Mouse (Mus musculus) CH12.LX (cell line): ENCODE measurements around the gene Gm49405. TPM values are rescaled to one million over a fixed set of nuclear protein-coding genes. Genes with fewer than 3 reads are reported as not detected.

Source experiments
- DNase-seq: peaks from one replicate; pipeline ENCODE4 v3.0.0-alpha.2; 2013; ENCODE audit errors: extremely low read depth
- H3K27ac ChIP-seq: 2 replicates; pipeline ENCODE4 v1.5.1; 2012; ENCODE audit warnings: low read depth, mild to moderate bottlenecking, control low read depth, moderate library complexity; ENCODE audit not compliant: insufficient read depth
- H3K27me3 ChIP-seq: replicated peaks from 2 replicates; pipeline ENCODE3; 2012; ENCODE audit warnings: inconsistent platforms
- H3K36me3 ChIP-seq, 2 experiments: replicated peaks in 1 of 2; 2 replicates each; pipeline versions ENCODE3 to v1.6.1; 2012; ENCODE audit warnings: inconsistent platforms in 1 of 2, low read length in 1 of 2, mild to moderate bottlenecking in 1 of 2, mixed read lengths in 1 of 2, moderate library complexity in 1 of 2; ENCODE audit not compliant: control insufficient read depth in 1 of 2, insufficient read depth in 1 of 2
- H3K4me1 ChIP-seq, 2 experiments: 2 replicates each; pipeline ENCODE4 v1.6.1; 2012; ENCODE audit warnings: inconsistent platforms in 1 of 2, moderate library complexity in 1 of 2; ENCODE audit not compliant: insufficient read depth in 2 of 2, control insufficient read depth in 1 of 2
- H3K4me2 ChIP-seq: 2 replicates; pipeline ENCODE4 v1.6.1; 2012; ENCODE audit warnings: low read depth, mild to moderate bottlenecking, control low read depth; ENCODE audit not compliant: poor library complexity, insufficient read depth, severe bottlenecking
- H3K4me3 ChIP-seq, 3 experiments: fragments of 150-350 bp in 1 of 3; sonication (generic) in 1 of 3; replicated peaks in 1 of 3; 2 replicates each; pipeline versions ENCODE3 to v1.5.1; 2011 to 2012; ENCODE audit warnings: low read depth in 2 of 3, low read length in 2 of 3, mild to moderate bottlenecking in 2 of 3, moderate library complexity in 2 of 3, control low read depth in 1 of 3, improper control_type of control experiment in 1 of 3, inconsistent platforms in 1 of 3, mixed read lengths in 1 of 3; ENCODE audit not compliant: poor library complexity in 1 of 3
- H3K79me2 ChIP-seq: replicated peaks from 2 replicates; pipeline ENCODE4 v1.6.1; 2012; ENCODE audit warnings: mild to moderate bottlenecking, moderate library complexity; ENCODE audit not compliant: control insufficient read depth, poor library complexity, insufficient read depth, severe bottlenecking; ENCODE audit errors: extremely low read depth
- H3K9ac ChIP-seq: 2 replicates; pipeline ENCODE4 v1.6.1; 2012; ENCODE audit warnings: low read depth, mild to moderate bottlenecking, control low read depth, moderate library complexity; ENCODE audit not compliant: insufficient read depth
- H3K9me3 ChIP-seq: replicated peaks from 2 replicates; pipeline ENCODE3; 2012; ENCODE audit warnings: low read length, inconsistent platforms, mixed read lengths
- CHD1 ChIP-seq: IDR thresholded peaks from 2 replicates; pipeline ENCODE4 v1.6.1; 2012; ENCODE audit warnings: low read depth, low read length, improper control_type of control experiment, inconsistent platforms
- CHD2 ChIP-seq: IDR thresholded peaks from 2 replicates; pipeline ENCODE4 v1.6.1; 2011; ENCODE audit warnings: low read length, improper control_type of control experiment
- CTCF ChIP-seq, 2 experiments: IDR thresholded peaks in 1 of 2; conservative IDR thresholded peaks in 1 of 2; 2 replicates each; pipeline ENCODE4 v1.5.1; 2011 to 2012; ENCODE audit warnings: low read depth in 2 of 2, low read length in 2 of 2, improper control_type of control experiment in 1 of 2, inconsistent platforms in 1 of 2, mild to moderate bottlenecking in 1 of 2, moderate library complexity in 1 of 2
- E2F4 ChIP-seq: IDR thresholded peaks from 2 replicates; pipeline ENCODE4 v1.6.1; 2011; ENCODE audit warnings: low read depth, low read length, improper control_type of control experiment; ENCODE audit not compliant: insufficient replicate concordance
- ELF1 ChIP-seq: IDR thresholded peaks from 2 replicates; pipeline ENCODE4 v1.6.1; 2014; ENCODE audit warnings: low read depth, mild to moderate bottlenecking, inconsistent platforms, low read length, improper control_type of control experiment
- EP300 ChIP-seq: IDR thresholded peaks from 2 replicates; pipeline ENCODE4 v1.6.1; 2011; ENCODE audit warnings: low read length, improper control_type of control experiment
- ETS1 ChIP-seq: conservative IDR thresholded peaks from 2 replicates; pipeline ENCODE4 v1.6.1; 2012; ENCODE audit warnings: low read depth, mild to moderate bottlenecking, inconsistent platforms, low read length, improper control_type of control experiment, moderate library complexity
- GABPA ChIP-seq: IDR thresholded peaks from 2 replicates; pipeline ENCODE4 v1.6.1; 2012; ENCODE audit warnings: low read depth, low read length, improper control_type of control experiment, inconsistent platforms; ENCODE audit not compliant: insufficient replicate concordance
- HCFC1 ChIP-seq: IDR thresholded peaks from 2 replicates; pipeline ENCODE4 v1.6.1; 2012; ENCODE audit warnings: low read depth, mild to moderate bottlenecking, inconsistent platforms, low read length, improper control_type of control experiment
- IRF4 ChIP-seq: IDR thresholded peaks from 2 replicates; pipeline ENCODE4 v1.6.1; 2014; ENCODE audit warnings: low read depth, mild to moderate bottlenecking, inconsistent platforms, low read length, improper control_type of control experiment
- JUN ChIP-seq: IDR thresholded peaks from 2 replicates; pipeline ENCODE4 v1.6.1; 2011; ENCODE audit warnings: low read depth, mild to moderate bottlenecking, low read length, improper control_type of control experiment, moderate library complexity; ENCODE audit not compliant: insufficient read depth
- JUND ChIP-seq: conservative IDR thresholded peaks from 2 replicates; pipeline ENCODE4 v1.6.1; 2011; ENCODE audit warnings: low read depth, low read length, improper control_type of control experiment
- KAT2A ChIP-seq: IDR thresholded peaks from 2 replicates; pipeline ENCODE4 v1.6.1; 2012; ENCODE audit warnings: low read length, improper control_type of control experiment, inconsistent platforms; ENCODE audit not compliant: insufficient replicate concordance
- MAFK ChIP-seq: IDR thresholded peaks from 2 replicates; pipeline ENCODE4 v1.6.1; 2011; ENCODE audit warnings: low read length, improper control_type of control experiment; ENCODE audit not compliant: insufficient replicate concordance
- MAX ChIP-seq: IDR thresholded peaks from 2 replicates; pipeline ENCODE4 v1.6.1; 2011; ENCODE audit warnings: low read length, improper control_type of control experiment
- MAZ ChIP-seq: IDR thresholded peaks from 2 replicates; pipeline ENCODE4 v1.6.1; 2012; ENCODE audit warnings: low read depth, mild to moderate bottlenecking, inconsistent platforms, low read length, improper control_type of control experiment, moderate library complexity
- MEF2A ChIP-seq: IDR thresholded peaks from 2 replicates; pipeline ENCODE4 v1.6.1; 2014; ENCODE audit warnings: low read depth, mild to moderate bottlenecking, inconsistent platforms, low read length, improper control_type of control experiment, borderline replicate concordance
- MYC ChIP-seq: IDR thresholded peaks from 2 replicates; pipeline ENCODE4 v1.6.1; 2011; ENCODE audit warnings: low read depth, mild to moderate bottlenecking, improper control_type of control experiment, low read length
- NELFE ChIP-seq: IDR thresholded peaks from 2 replicates; pipeline ENCODE4 v1.6.1; 2011; ENCODE audit warnings: low read depth, low read length, improper control_type of control experiment
- NRF1 ChIP-seq: IDR thresholded peaks from 2 replicates; pipeline ENCODE4 v1.6.1; 2014; ENCODE audit warnings: low read depth, mild to moderate bottlenecking, inconsistent platforms, low read length, improper control_type of control experiment, moderate library complexity
- PAX5 ChIP-seq: IDR thresholded peaks from 2 replicates; pipeline ENCODE4 v1.6.1; 2012; ENCODE audit warnings: low read length, inconsistent platforms, mixed read lengths
- POLR2A ChIP-seq: IDR thresholded peaks from 2 replicates; pipeline ENCODE4 v1.6.1; 2011; ENCODE audit warnings: low read depth, mild to moderate bottlenecking, improper control_type of control experiment, low read length
- POLR2AphosphoS2 ChIP-seq: IDR thresholded peaks from 2 replicates; pipeline ENCODE4 v1.6.1; 2011; ENCODE audit warnings: low read depth, low read length, improper control_type of control experiment
- RAD21 ChIP-seq: IDR thresholded peaks from 2 replicates; pipeline ENCODE4 v1.6.1; 2011; ENCODE audit warnings: low read depth, mild to moderate bottlenecking, low read length, improper control_type of control experiment, moderate library complexity
- RCOR1 ChIP-seq: conservative IDR thresholded peaks from 2 replicates; pipeline ENCODE4 v1.6.1; 2012; ENCODE audit warnings: low read depth, mild to moderate bottlenecking, inconsistent platforms, low read length, improper control_type of control experiment
- SIN3A ChIP-seq: IDR thresholded peaks from 2 replicates; pipeline ENCODE4 v1.6.1; 2012; ENCODE audit warnings: low read length, improper control_type of control experiment, inconsistent platforms
- SMC3 ChIP-seq: IDR thresholded peaks from 2 replicates; pipeline ENCODE4 v1.6.1; 2011; ENCODE audit warnings: low read depth, low read length, improper control_type of control experiment
- TBP ChIP-seq: conservative IDR thresholded peaks from 2 replicates; pipeline ENCODE4 v1.6.1; 2011; ENCODE audit warnings: low read depth, low read length, improper control_type of control experiment
- UBTF ChIP-seq: IDR thresholded peaks from 2 replicates; pipeline ENCODE4 v1.6.1; 2012; ENCODE audit warnings: low read depth, mild to moderate bottlenecking, inconsistent platforms, low read length, improper control_type of control experiment, moderate library complexity
- USF1 ChIP-seq: IDR thresholded peaks from 2 replicates; pipeline ENCODE4 v1.6.1; 2014; ENCODE audit warnings: low read depth, mild to moderate bottlenecking, inconsistent platforms, low read length, improper control_type of control experiment
- USF2 ChIP-seq: conservative IDR thresholded peaks from 2 replicates; pipeline ENCODE4 v1.6.1; 2011; ENCODE audit warnings: low read depth, low read length, improper control_type of control experiment
- ZC3H11A ChIP-seq: IDR thresholded peaks from 2 replicates; pipeline ENCODE4 v1.6.1; 2012; ENCODE audit warnings: low read depth, mild to moderate bottlenecking, inconsistent platforms, low read length, improper control_type of control experiment
- ZKSCAN1 ChIP-seq: IDR thresholded peaks from 2 replicates; pipeline ENCODE4 v1.6.1; 2012; ENCODE audit warnings: low read depth, inconsistent platforms, low read length, improper control_type of control experiment, borderline replicate concordance
- ZMIZ1 ChIP-seq: IDR thresholded peaks from 2 replicates; pipeline ENCODE4 v1.6.1; 2012; ENCODE audit warnings: low read depth, mild to moderate bottlenecking, inconsistent platforms, low read length, improper control_type of control experiment
- ZNF384 ChIP-seq: IDR thresholded peaks from 2 replicates; pipeline ENCODE4 v1.6.1; 2012; ENCODE audit warnings: low read depth, low read length, improper control_type of control experiment, inconsistent platforms
- dilution Hi-C: fragments of 300-500 bp; cut with MboI; formaldehyde crosslinking; loops from 2 replicates; pipeline ENCODE4 v1.14.3; 2020; ENCODE audit warnings: low sequenced_read_pairs; ENCODE audit not compliant: extremely low pct_unique_long_range_greater_than_20kb, extremely low pct_ligation_motif_present
- in situ Hi-C: fragments of 300-500 bp; cut with MboI; formaldehyde crosslinking; loops from 3 replicates; pipeline ENCODE4 v1.14.3; 2019; ENCODE audit warnings: low sequenced_read_pairs, low pct_ligation_motif_present, low pct_unique_long_range_greater_than_20kb, mixed read lengths
- polyA plus RNA-seq: library from polyadenylated mRNA; unstranded; fragments of >175 nt; gene quantifications from 2 replicates; pipeline ENCODE4 v1.2.1, GENCODE M21; 2012; ENCODE audit warnings: low read depth; ENCODE audit not compliant: insufficient read length
- total RNA-seq, 2 experiments: library from RNA; depleted of rRNA; stranded (reverse); fragments of 300-350 nt in 1 of 2; fragments of >200 nt in 1 of 2; gene quantifications; 2 replicates each; pipeline ENCODE4 v1.2.3; 2012 to 2014

The Gm49405 gene
- total and polyA plus RNA-seq, 3 experiments, result 0.99 to 2.7 (median 2.0) TPM

GRCm38 (mm10) chr19:3980309-3980708 lies 20.1 kb upstream of the Gm49405 start:
- peak; percentile 89 for DNase-seq
- Histone ChIP-seq H3K27ac (no peak overlapping the region), H3K36me3 (no peaks in the 10 kb centered on the region), H3K27me3 (peaks cover 31% of the 10 kb centered on the region), H3K4me2 (no peak overlapping the region), H3K4me1 (peaks cover 6 to 21% of the 10 kb centered on the region in 2 experiments), H3K79me2 (no peaks in the 10 kb centered on the region), H3K9me3 (no peaks in the 10 kb centered on the region), H3K4me3 (no peak overlapping the region), H3K9ac (no peak overlapping the region)
- dilution Hi-C loops (no loop called here), in situ Hi-C loops (no loop called here)
- TF ChIP-seq ETS1, result no peak
- TF ChIP-seq ZC3H11A, result peak; percentile 79
- no peak for TF ChIP-seq HCFC1
- TF ChIP-seq ELF1, result no peak
- no peak for TF ChIP-seq JUN
- no peak for TF ChIP-seq TBP
- no peak for TF ChIP-seq UBTF
- TF ChIP-seq MAX, result no peak
- no peak for TF ChIP-seq SIN3A
- no peak for TF ChIP-seq RCOR1
- no peak for TF ChIP-seq GABPA
- no peak for TF ChIP-seq PAX5
- TF ChIP-seq POLR2AphosphoS2, result no peak
- TF ChIP-seq E2F4, result no peak
- TF ChIP-seq ZNF384, result no peak
- no peak for TF ChIP-seq MAZ
- TF ChIP-seq MEF2A, result no peak
- no peak for TF ChIP-seq ZMIZ1
- no peak for TF ChIP-seq USF2
- no peak for TF ChIP-seq NRF1
- no peak for TF ChIP-seq MAFK
- TF ChIP-seq KAT2A, result no peak
- TF ChIP-seq RAD21, result peak; percentile 93
- no peak for TF ChIP-seq ZKSCAN1
- no peak for TF ChIP-seq CHD2
- TF ChIP-seq MYC, result no peak; the same call in 1 of the 2 replicates
- TF ChIP-seq NELFE, result no peak; the same call in 1 of the 2 replicates
- TF ChIP-seq POLR2A, result no peak
- peak; percentile 95 for TF ChIP-seq SMC3
- TF ChIP-seq CTCF (conservative IDR thresholded peaks at IDR 0.05 in 1 of 2, IDR thresholded peaks at IDR 0.05 in 1 of 2; ENCODE audit: low read depth in 2 of 2, low read length in 2 of 2), result peak; percentile 86 to 96
- TF ChIP-seq JUND, result no peak
- no peak for TF ChIP-seq EP300
- no peak for TF ChIP-seq IRF4
- TF ChIP-seq CHD1, result no peak
- TF ChIP-seq USF1, result no peak
